Mouse (Mus musculus) erythroblast, embryonic 14.5 days (primary cell): ENCODE results near the gene Olfr203. TPM values are rescaled to one million over a fixed set of nuclear protein-coding genes. Genes with fewer than 3 reads are reported as not detected.
A peak's percentile ranks its signal among the peaks of the same experiment; 100 is the strongest.
"Not testable (repeated sequence)": the region's sequence is repeated elsewhere in the genome, so short reads cannot be mapped to it uniquely, and the experiment has no call there.

Experiments
- H3K27me3 ChIP-seq: 2 replicates; pipeline ENCODE4 v1.6.1; 2012; ENCODE audit warnings: inconsistent platforms; ENCODE audit not compliant: control insufficient read depth
- H3K36me3 ChIP-seq: 2 replicates; pipeline ENCODE4 v1.6.1; 2012; ENCODE audit warnings: mild to moderate bottlenecking, inconsistent platforms; ENCODE audit not compliant: control insufficient read depth
- H3K4me1 ChIP-seq: 2 replicates; pipeline ENCODE4 v1.6.1; 2012; ENCODE audit warnings: inconsistent platforms; ENCODE audit not compliant: control insufficient read depth
- H3K4me3 ChIP-seq: replicated peaks from 2 replicates; pipeline ENCODE3; 2012; ENCODE audit warnings: moderate library complexity, mild to moderate bottlenecking, inconsistent platforms
- H3K9me3 ChIP-seq: 2 replicates; pipeline ENCODE4 v1.6.1; 2012; ENCODE audit warnings: low read length, inconsistent platforms, mixed read lengths; ENCODE audit not compliant: control insufficient read depth
- GATA1 ChIP-seq: IDR thresholded peaks from 2 replicates; pipeline ENCODE4 v1.6.1; 2012; ENCODE audit warnings: low read length, inconsistent platforms, mixed read lengths
- TAL1 ChIP-seq: IDR thresholded peaks from 3 replicates; pipeline ENCODE4 v1.6.1; 2012; ENCODE audit warnings: low read length, inconsistent platforms, mixed read lengths
- polyA plus RNA-seq: library from polyadenylated mRNA; stranded (reverse); fragments of >175 nt; gene quantifications from 2 replicates; pipeline ENCODE4 v1.2.3, GENCODE M21; 2012

Olfr203 gene
- not detected in 2 replicates for polyA plus RNA-seq

GRCm38 (mm10) chr16:59298581-59298980 lies at the start of gene Olfr203:
Gene Olfr203, plus strand, starts transcription at chr16:59298881.
- H3K36me3 ChIP-seq, result no peaks in the 10 kb centered on the region
- TF ChIP-seq GATA1 (no peak), TAL1 (no peak)
- H3K27me3 ChIP-seq, result no peaks in the 10 kb centered on the region
- no peaks in the 10 kb centered on the region for H3K4me1 ChIP-seq
- H3K4me3 ChIP-seq, result no peak within 1 kb of the TSS
- H3K9me3 ChIP-seq, result no peaks in the 10 kb centered on the region

DNA sequence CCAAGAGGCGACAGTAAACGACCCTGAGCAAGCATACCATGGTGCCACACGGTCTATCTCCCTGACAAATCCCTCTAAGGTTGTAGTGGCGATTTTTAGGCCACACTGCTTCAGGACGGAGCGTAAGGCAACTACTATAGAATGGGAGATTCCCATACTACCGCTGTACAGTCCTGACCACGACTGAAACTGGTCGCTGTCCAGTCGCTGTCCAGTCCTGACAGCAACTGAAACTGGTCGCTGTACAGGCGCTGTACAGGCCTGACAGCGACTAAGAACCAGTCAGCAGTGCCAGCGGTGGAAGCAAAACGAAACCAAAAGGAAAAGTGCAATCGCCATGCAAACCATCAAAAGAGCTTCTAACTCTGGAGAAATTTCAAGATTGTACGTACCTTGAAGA lies 49.0 kb upstream of the Olfr203 start:
- no peak overlapping the region for H3K4me3 ChIP-seq
- H3K4me1 ChIP-seq, result no peaks in the 10 kb centered on the region
- H3K9me3 ChIP-seq, result peaks cover 13% of the 10 kb centered on the region
- no peaks in the 10 kb centered on the region for H3K27me3 ChIP-seq
- TF ChIP-seq GATA1, result no peak
- TF ChIP-seq TAL1, result no peak
- no peaks in the 10 kb centered on the region for H3K36me3 ChIP-seq

DNA sequence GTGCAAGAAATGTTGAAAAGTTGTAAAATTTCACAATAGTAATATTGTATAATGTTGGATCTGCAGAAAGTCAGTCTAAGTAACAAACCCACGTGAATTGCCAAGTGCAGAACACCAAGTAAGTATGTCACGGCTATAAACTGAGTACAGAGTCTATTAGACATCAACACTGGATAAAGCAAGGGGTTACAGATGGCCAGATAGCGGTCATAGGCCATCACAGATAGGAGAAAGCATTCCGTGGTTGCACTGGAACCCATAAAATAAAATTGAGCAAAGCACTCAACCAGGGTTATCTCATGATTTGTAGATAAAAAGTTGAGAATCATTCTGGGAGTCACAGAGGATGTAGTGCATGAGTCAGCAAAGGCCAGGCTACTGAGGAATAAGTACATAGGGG lies 29.6 kb upstream of the Olfr203 start:
- H3K4me3 ChIP-seq, H3K36me3 ChIP-seq, H3K4me1 ChIP-seq, H3K27me3 ChIP-seq, H3K9me3 ChIP-seq: not testable (repeated sequence)

DNA sequence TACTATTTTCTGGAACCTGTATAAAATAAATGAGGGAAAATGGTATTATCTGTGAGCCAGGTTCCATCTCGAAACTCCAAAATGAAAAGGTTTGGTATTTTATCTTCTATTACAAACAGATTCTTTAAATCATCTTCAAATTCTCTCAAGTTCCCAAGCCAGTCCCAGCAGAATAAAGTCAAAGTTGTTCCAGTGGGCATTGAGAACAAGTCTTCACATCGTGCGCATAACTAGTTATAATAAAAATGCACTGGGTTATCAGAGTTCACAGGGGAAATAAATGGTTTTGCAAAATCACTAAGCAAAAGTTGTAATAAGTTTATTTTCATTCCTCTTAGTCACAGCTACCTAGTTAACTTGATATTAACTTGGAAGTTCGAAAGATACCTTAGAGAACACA lies 26.1 kb upstream of the Olfr203 start, which contains the start of gene Olfr201:
Gene Olfr201 (minus strand): TSS at position 101 of the 400 bp plus-strand sequence.
- H3K36me3 ChIP-seq, H3K4me3 ChIP-seq, H3K27me3 ChIP-seq, H3K9me3 ChIP-seq, H3K4me1 ChIP-seq: not testable (repeated sequence)

DNA sequence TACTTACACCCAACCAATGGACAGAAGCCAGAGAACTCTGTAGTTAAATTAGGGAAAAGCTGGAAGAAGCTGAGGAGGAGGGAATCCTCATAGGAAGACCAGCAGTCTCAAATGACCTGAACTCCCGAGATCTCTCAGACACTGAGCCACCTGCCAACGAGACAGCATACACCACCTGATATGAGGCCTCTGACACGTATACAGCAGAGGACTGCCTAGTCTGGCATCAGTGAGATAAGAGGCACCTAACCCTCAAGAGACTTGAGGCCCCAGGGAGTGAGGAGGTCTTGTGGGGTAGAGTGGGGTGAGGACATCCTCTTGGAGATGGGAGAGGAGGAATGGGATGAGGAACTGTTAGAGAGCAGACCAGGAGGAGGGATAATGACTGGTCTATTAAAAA lies 18.1 kb upstream of the Olfr203 start:
- peak; percentile 60 for TF ChIP-seq TAL1
- peak; percentile 32; the same call in 1 of the 2 replicates for TF ChIP-seq GATA1
- no peaks in the 10 kb centered on the region for H3K27me3 ChIP-seq
- H3K36me3 ChIP-seq, result no peaks in the 10 kb centered on the region
- peak overlapping the region; percentile 48 for H3K4me3 ChIP-seq
- H3K9me3 ChIP-seq, result peaks cover 2% of the 10 kb centered on the region; the same call in 1 of the 2 replicates
- peaks cover 2% of the 10 kb centered on the region; the same call in 1 of the 2 replicates for H3K4me1 ChIP-seq

DNA sequence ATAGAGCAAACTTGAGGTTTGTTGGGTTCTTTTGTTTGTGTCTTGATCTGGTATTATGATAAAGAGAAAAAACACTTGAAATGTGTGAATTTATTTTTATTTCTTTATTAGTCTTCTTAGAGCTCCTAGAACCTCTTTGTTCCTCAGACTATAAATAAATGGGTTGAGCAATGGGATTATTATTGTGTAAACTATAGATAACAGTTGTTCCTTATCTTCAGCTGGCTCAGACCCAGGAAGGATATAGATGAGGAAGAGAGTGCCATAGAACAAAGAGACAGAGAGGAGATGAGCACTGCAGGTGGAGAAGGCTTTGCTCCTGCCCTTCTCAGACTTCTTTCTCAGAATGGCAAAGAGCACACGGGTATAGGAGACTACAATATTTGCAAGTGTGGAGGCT lies 15.2 kb upstream of the Olfr203 start:
- H3K36me3 ChIP-seq, result no peaks in the 10 kb centered on the region
- peaks cover 2% of the 10 kb centered on the region; the same call in 1 of the 2 replicates for H3K9me3 ChIP-seq
- no peak overlapping the region for H3K4me3 ChIP-seq
- TF ChIP-seq GATA1 (no peak), TAL1 (no peak)
- H3K27me3 ChIP-seq, result no peaks in the 10 kb centered on the region
- peaks cover 2% of the 10 kb centered on the region; the same call in 1 of the 2 replicates for H3K4me1 ChIP-seq

DNA sequence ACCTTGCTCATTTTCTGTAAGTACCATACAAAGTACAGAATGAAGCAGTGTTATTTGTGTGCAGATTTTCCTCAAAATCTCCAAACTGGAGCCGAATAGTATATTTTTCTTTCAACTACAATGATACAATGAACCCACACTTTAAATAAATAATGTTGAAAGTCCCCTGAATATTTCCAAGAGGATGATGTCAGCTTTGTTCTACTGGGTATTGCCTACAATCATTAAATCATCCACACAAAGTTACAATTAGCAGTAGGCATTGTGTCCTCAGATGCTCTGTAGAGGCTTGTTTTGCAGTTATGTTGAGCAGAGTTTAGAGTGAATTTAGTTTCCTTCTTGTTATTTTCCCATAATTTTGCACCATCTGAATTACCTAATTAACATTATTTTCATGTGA lies 12.0 kb upstream of the Olfr203 start, which contains the start of gene Olfr202:
Gene Olfr202 (minus strand): TSS at position 101 of the 400 bp plus-strand sequence.
- Histone ChIP-seq H3K9me3 (no peaks in the 10 kb centered on the region; the same call in 1 of the 2 replicates), H3K4me1 (no peaks in the 10 kb centered on the region), H3K36me3 (no peaks in the 10 kb centered on the region), H3K27me3 (no peaks in the 10 kb centered on the region), H3K4me3 (no peak within 1 kb of the TSS)
- TF ChIP-seq GATA1 (no peak), TAL1 (no peak)

DNA sequence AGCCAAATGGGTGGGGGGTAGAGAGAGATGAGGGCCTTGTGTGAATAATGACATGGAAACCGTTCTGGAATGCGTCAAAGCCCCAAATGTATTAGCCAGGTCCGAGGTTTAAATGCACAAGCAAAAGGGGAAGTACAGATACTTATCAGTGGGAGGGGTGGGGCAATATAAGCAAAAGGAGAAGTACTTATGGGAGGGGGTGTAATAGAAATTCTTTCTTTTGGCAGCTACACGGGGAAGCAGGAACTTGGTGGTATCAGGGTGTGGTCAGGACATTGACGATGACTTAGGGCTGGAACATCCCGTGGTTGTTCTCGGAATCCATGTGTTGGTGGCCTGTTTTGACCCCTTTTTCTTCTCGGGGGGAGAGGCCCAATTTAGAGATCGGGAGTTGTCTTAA lies 11.1 kb upstream of the Olfr203 start:
- not testable (repeated sequence) for H3K4me3 ChIP-seq, H3K27me3 ChIP-seq, H3K9me3 ChIP-seq, H3K4me1 ChIP-seq, H3K36me3 ChIP-seq

- Histone ChIP-seq H3K4me1 (no peaks in the 10 kb centered on the region), H3K9me3 (no peaks in the 10 kb centered on the region), H3K4me3 (no peak within 1 kb of the TSS), H3K27me3 (no peaks in the 10 kb centered on the region), H3K36me3 (no peaks in the 10 kb centered on the region)
- no peak for TF ChIP-seq TAL1
- TF ChIP-seq GATA1, result no peak
Measured at GRCm38 (mm10) chr16:59318148-59318547, 19.5 kb downstream of the Olfr203 start, which contains the start of gene Olfr204. Gene Olfr204, minus strand, starts transcription at chr16:59318248.

DNA sequence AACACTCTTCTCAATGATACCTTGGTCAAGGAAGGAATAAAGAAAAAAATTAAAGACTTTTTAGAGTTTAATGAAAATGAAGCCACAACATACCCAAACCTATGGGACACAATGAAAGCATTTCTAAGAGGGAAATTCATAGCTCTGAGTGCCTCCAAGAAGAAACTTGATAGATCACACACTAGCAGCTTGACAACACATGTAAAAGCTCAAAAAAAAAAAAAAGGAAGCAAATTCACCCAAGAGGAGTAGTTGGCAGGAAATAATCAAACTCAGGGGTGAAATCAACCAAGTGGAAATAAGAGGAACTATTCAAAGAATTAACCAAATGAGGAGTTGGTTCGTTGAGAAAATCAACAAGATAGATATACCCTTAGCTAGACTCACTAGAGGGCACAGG lies 24.6 kb downstream of the Olfr203 start:
- H3K9me3 ChIP-seq, H3K27me3 ChIP-seq, H3K36me3 ChIP-seq, H3K4me1 ChIP-seq, H3K4me3 ChIP-seq: not testable (repeated sequence)

DNA sequence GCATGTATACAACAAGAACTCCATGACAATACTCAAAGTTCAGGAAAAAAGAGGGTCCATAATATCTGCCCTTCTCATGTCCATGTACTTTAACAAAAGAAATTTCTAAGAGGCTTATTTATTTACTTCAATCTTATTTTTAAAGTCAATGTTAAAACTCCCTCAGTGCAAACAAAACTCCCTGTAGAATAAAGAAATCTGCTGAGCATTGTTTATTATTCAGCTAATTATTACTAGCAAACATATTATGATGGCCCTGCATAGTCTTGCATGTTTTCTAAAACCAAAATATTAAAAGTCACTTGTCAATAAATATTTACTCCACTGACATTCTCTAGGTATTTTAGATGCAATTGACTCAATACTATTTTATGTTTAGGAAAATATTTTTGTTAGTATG lies 32.4 kb downstream of the Olfr203 start, which contains the start of gene Olfr205:
Gene Olfr205 (minus strand): TSS at position 101 of the 400 bp plus-strand sequence.
- H3K4me3 ChIP-seq, result no peak within 1 kb of the TSS
- H3K36me3 ChIP-seq, result no peaks in the 10 kb centered on the region
- no peaks in the 10 kb centered on the region for H3K27me3 ChIP-seq
- peaks cover 4% of the 10 kb centered on the region; the same call in 1 of the 2 replicates for H3K9me3 ChIP-seq
- H3K4me1 ChIP-seq, result no peaks in the 10 kb centered on the region
- TF ChIP-seq GATA1 (no peak), TAL1 (no peak)
